Mouse (Mus musculus) G1E (cell line): ENCODE data around the gene Ahnak2. TPM values are rescaled to one million over a fixed set of nuclear protein-coding genes. Genes with fewer than 3 reads are reported as not detected.

Source experiments
- ATAC-seq: 2 replicates; pipeline ENCODE4 v1.8.0; 2016; ENCODE audit warnings: mild to moderate bottlenecking; ENCODE audit not compliant: insufficient number of reproducible peaks, poor library complexity, low FRiP score, severe bottlenecking; ENCODE audit errors: extremely low read depth
- DNase-seq: peaks from one replicate; pipeline ENCODE4 v3.0.0; 2012; ENCODE audit warnings: low spot score
- H3K27me3 ChIP-seq: 2 replicates; pipeline ENCODE4 v1.6.1; 2012; ENCODE audit warnings: mild to moderate bottlenecking, low read length, inconsistent platforms; ENCODE audit not compliant: insufficient read depth
- H3K36me3 ChIP-seq: replicated peaks from 2 replicates; pipeline ENCODE3; 2012; ENCODE audit warnings: mild to moderate bottlenecking, inconsistent platforms
- H3K4me1 ChIP-seq: 2 replicates; pipeline ENCODE4 v1.6.1; 2012; ENCODE audit warnings: low read depth, low read length, inconsistent platforms, mixed read lengths; ENCODE audit not compliant: insufficient read depth
- H3K4me3 ChIP-seq: 2 replicates; pipeline ENCODE4 v1.5.1; 2012; ENCODE audit warnings: low read depth, mild to moderate bottlenecking, inconsistent platforms, low read length, moderate library complexity, mixed read lengths
- H3K9me3 ChIP-seq: replicated peaks from 2 replicates; pipeline ENCODE4 v1.6.1; 2012; ENCODE audit warnings: inconsistent platforms
- CTCF ChIP-seq: IDR thresholded peaks from 2 replicates; pipeline ENCODE4 v1.5.1; 2012; ENCODE audit warnings: low read depth, low read length, inconsistent platforms, mixed read lengths
- GATA1 ChIP-seq: IDR thresholded peaks from 2 replicates; pipeline ENCODE4 v1.6.1; 2012; ENCODE audit warnings: borderline replicate concordance, low read length, inconsistent platforms, mixed read lengths
- GATA2 ChIP-seq: IDR thresholded peaks from 2 replicates; pipeline ENCODE4 v1.6.1; 2012; ENCODE audit warnings: low read depth, low read length, inconsistent platforms, borderline replicate concordance
- POLR2AphosphoS5 ChIP-seq: IDR thresholded peaks from 2 replicates; pipeline ENCODE4 v1.6.1; 2012; ENCODE audit warnings: low read depth, low read length, inconsistent platforms; ENCODE audit not compliant: insufficient replicate concordance
- TAL1 ChIP-seq: conservative IDR thresholded peaks from 2 replicates; pipeline ENCODE4 v1.6.1; 2012; ENCODE audit warnings: low read depth, low read length, inconsistent platforms, mixed read lengths
- polyA plus RNA-seq: library from polyadenylated mRNA; stranded (reverse); fragments of >175 nt; gene quantifications from 2 replicates; pipeline ENCODE4 v1.2.3, GENCODE M21; 2012
- total RNA-seq, 2 experiments: library from RNA; stranded (forward) in 1 of 2; stranded (reverse) in 1 of 2; fragments of 200-1000 nt in 1 of 2; fragments of >200 nt in 1 of 2; fragmentation: Nextera tagmentation in 1 of 2; gene quantifications; 2 replicates each; pipeline ENCODE4 v1.2.3; 2014 to 2017

Gene Ahnak2
- total and polyA plus RNA-seq, 3 experiments: 0.02 to 0.22 TPM; not detected in 1

GRCm38 (mm10) chr12:112829244-112829864, 26.9 kb upstream of the Ahnak2 start, which contains the start of gene Cdca4:
Gene Cdca4, minus strand, starts transcription at chr12:112829423.
- Histone ChIP-seq H3K4me1 (peaks cover 79% of the 10 kb centered on the region), H3K4me3 (peak within 1 kb of the TSS; percentile 83), H3K36me3 (peaks cover 55% of the 10 kb centered on the region), H3K27me3 (no peaks in the 10 kb centered on the region), H3K9me3 (no peaks in the 10 kb centered on the region)
- ATAC-seq: peak; percentile 73
- no peak for TF ChIP-seq CTCF
- TF ChIP-seq POLR2AphosphoS5: no peak
- TF ChIP-seq TAL1: no peak
- TF ChIP-seq GATA1: no peak
- no peak for TF ChIP-seq GATA2
- peak; percentile 100 for DNase-seq

- TF ChIP-seq CTCF (no peak), GATA1 (no peak), TAL1 (no peak), GATA2 (no peak), POLR2AphosphoS5 (no peak)
- H3K36me3 ChIP-seq: peaks cover 61% of the 10 kb centered on the region
- no peaks in the 10 kb centered on the region for H3K27me3 ChIP-seq
- H3K9me3 ChIP-seq: no peaks in the 10 kb centered on the region
- peak overlapping the region; percentile 83 for H3K4me3 ChIP-seq
- peaks cover 79% of the 10 kb centered on the region for H3K4me1 ChIP-seq
- DNase-seq (peak; percentile 98), ATAC-seq (0 out of 2 replicates have a peak, but pooled peaks have one; percentile 19)
These were observed 26.2 kb upstream of the Ahnak2 start for GRCm38 (mm10) chr12:112828501-112829243.

GRCm38 (mm10) chr12:112825901-112826300, 23.4 kb upstream of the Ahnak2 start:
- TF ChIP-seq CTCF: no peak
- no peak for TF ChIP-seq TAL1
- TF ChIP-seq GATA2: no peak
- no peak for TF ChIP-seq POLR2AphosphoS5
- TF ChIP-seq GATA1: no peak
- no peak for DNase-seq
- Histone ChIP-seq H3K36me3 (peaks cover 71% of the 10 kb centered on the region), H3K27me3 (no peaks in the 10 kb centered on the region), H3K4me1 (peaks cover 79% of the 10 kb centered on the region), H3K9me3 (no peaks in the 10 kb centered on the region), H3K4me3 (peak overlapping the region; percentile 53; the same call in 1 of the 2 replicates)
- no peak for ATAC-seq

- Histone ChIP-seq H3K27me3 (no peaks in the 10 kb centered on the region), H3K36me3 (peaks cover 97% of the 10 kb centered on the region), H3K4me3 (no peak overlapping the region; the same call in 1 of the 2 replicates), H3K9me3 (no peaks in the 10 kb centered on the region), H3K4me1 (peaks cover 82% of the 10 kb centered on the region)
- ATAC-seq: no peak
- DNase-seq: no peak
- TF ChIP-seq TAL1 (no peak), GATA2 (no peak), CTCF (no peak), GATA1 (no peak), POLR2AphosphoS5 (no peak)
These were observed 20.8 kb upstream of the Ahnak2 start for GRCm38 (mm10) chr12:112823221-112823620.

- Histone ChIP-seq H3K36me3 (peaks cover 97% of the 10 kb centered on the region), H3K9me3 (no peaks in the 10 kb centered on the region), H3K4me1 (peaks cover 80% of the 10 kb centered on the region), H3K27me3 (no peaks in the 10 kb centered on the region), H3K4me3 (no peak overlapping the region)
- no peak for TF ChIP-seq GATA1
- no peak for TF ChIP-seq CTCF
- no peak for TF ChIP-seq TAL1
- no peak for TF ChIP-seq POLR2AphosphoS5
- no peak for TF ChIP-seq GATA2
- no peak for DNase-seq
- ATAC-seq: no peak
These were observed 20.2 kb upstream of the Ahnak2 start for GRCm38 (mm10) chr12:112822676-112823075.

- peaks cover 97% of the 10 kb centered on the region for H3K36me3 ChIP-seq
- DNase-seq (no peak), ATAC-seq (no peak)
- H3K4me1 ChIP-seq: peaks cover 73% of the 10 kb centered on the region
- peak overlapping the region; percentile 7; the same call in 1 of the 2 replicates for H3K4me3 ChIP-seq
- H3K9me3 ChIP-seq: no peaks in the 10 kb centered on the region
- TF ChIP-seq GATA1 (no peak), TAL1 (no peak), CTCF (no peak), POLR2AphosphoS5 (no peak), GATA2 (no peak)
- H3K27me3 ChIP-seq: no peaks in the 10 kb centered on the region
These were observed 19.5 kb upstream of the Ahnak2 start for GRCm38 (mm10) chr12:112821974-112822373.
